Mouse (Mus musculus): ENCODE measurements around the gene Fars2. TPM values are rescaled to one million over a fixed set of nuclear protein-coding genes. Genes with fewer than 3 reads are reported as not detected.

Fars2 gene
- polyA plus RNA-seq (2012; rRNA removed), result 27.1 and 28.4 TPM in 2 replicates

- under 1% methylated on average over 75 of the region's 75 CpGs for WGBS
- Histone ChIP-seq H3K4me1 (ENCODE audit: control insufficient read depth, insufficient read depth, low read length) (no peaks in the 10 kb centered on the region), H3K4me3 (replicated peaks; ENCODE audit: insufficient read depth, low read depth, low read length) (peak within 1 kb of the TSS; percentile 93), H3K27me3 (ENCODE audit: control insufficient read depth, insufficient read depth, low read length) (no peaks in the 10 kb centered on the region), H3K27ac (ENCODE audit: insufficient read depth, low read length) (peak within 1 kb of the TSS; percentile 89)
- 0 out of 2 replicates have a peak, but pooled peaks have one; percentile 50 for TF ChIP-seq POLR2A (IDR thresholded peaks at IDR 0.05; ENCODE audit: borderline replicate concordance, insufficient read depth, low read length)
- TF ChIP-seq CTCF (IDR thresholded peaks at IDR 0.05; ENCODE audit: borderline replicate concordance, insufficient read depth, low read depth, low read length), result no peak
- peak; percentile 95 to 98 for DNase-seq
Observed at GRCm38 (mm10) chr13:36117143-36118014, at the start of gene Fars2, which contains the start of gene Lyrm4. Gene Fars2 (plus strand): TSS chr13:36117412. Gene Lyrm4 (minus strand): TSS chr13:36117526.

- TF ChIP-seq CTCF (IDR thresholded peaks at IDR 0.05; ENCODE audit: borderline replicate concordance, insufficient read depth, low read depth, low read length) (no peak), POLR2A (IDR thresholded peaks at IDR 0.05; ENCODE audit: borderline replicate concordance, insufficient read depth, low read length) (no peak)
- no peak for DNase-seq
- Histone ChIP-seq H3K27ac (ENCODE audit: insufficient read depth, low read length) (no peak overlapping the region), H3K4me1 (ENCODE audit: control insufficient read depth, insufficient read depth, low read length) (no peaks in the 10 kb centered on the region), H3K4me3 (replicated peaks; ENCODE audit: insufficient read depth, low read depth, low read length) (no peak overlapping the region), H3K27me3 (ENCODE audit: control insufficient read depth, insufficient read depth, low read length) (no peaks in the 10 kb centered on the region)
- WGBS, result 91% methylated on average over 3 of the region's 3 CpGs
Observed at GRCm38 (mm10) chr13:36074484-36074883, 42.7 kb upstream of the Fars2 start.

GRCm38 (mm10) chr13:36081591-36081990 lies 35.6 kb upstream of the Fars2 start:
- H3K4me1 ChIP-seq (ENCODE audit: control insufficient read depth, insufficient read depth, low read length), result no peaks in the 10 kb centered on the region
- TF ChIP-seq POLR2A (IDR thresholded peaks at IDR 0.05; ENCODE audit: borderline replicate concordance, insufficient read depth, low read length), result no peak
- TF ChIP-seq CTCF (IDR thresholded peaks at IDR 0.05; ENCODE audit: borderline replicate concordance, insufficient read depth, low read depth, low read length), result no peak
- H3K27me3 ChIP-seq (ENCODE audit: control insufficient read depth, insufficient read depth, low read length), result no peaks in the 10 kb centered on the region
- 93% methylated on average over 3 of the region's 3 CpGs for WGBS
- no peak for DNase-seq
- H3K27ac ChIP-seq (ENCODE audit: insufficient read depth, low read length), result no peak overlapping the region
- H3K4me3 ChIP-seq (replicated peaks; ENCODE audit: insufficient read depth, low read depth, low read length), result no peak overlapping the region

- TF ChIP-seq CTCF (IDR thresholded peaks at IDR 0.05; ENCODE audit: borderline replicate concordance, insufficient read depth, low read depth, low read length) (no peak), POLR2A (IDR thresholded peaks at IDR 0.05; ENCODE audit: borderline replicate concordance, insufficient read depth, low read length) (no peak)
- DNase-seq, result no peak
- Histone ChIP-seq H3K4me1 (ENCODE audit: control insufficient read depth, insufficient read depth, low read length) (no peaks in the 10 kb centered on the region), H3K27me3 (ENCODE audit: control insufficient read depth, insufficient read depth, low read length) (no peaks in the 10 kb centered on the region), H3K27ac (ENCODE audit: insufficient read depth, low read length) (no peak overlapping the region), H3K4me3 (replicated peaks; ENCODE audit: insufficient read depth, low read depth, low read length) (no peak overlapping the region)
- 93% methylated on average over 3 of the region's 3 CpGs for WGBS
Observed at GRCm38 (mm10) chr13:36084701-36085100, 32.5 kb upstream of the Fars2 start.

GRCm38 (mm10) chr13:36085971-36086370 lies 31.2 kb upstream of the Fars2 start:
- Histone ChIP-seq H3K4me3 (replicated peaks; ENCODE audit: insufficient read depth, low read depth, low read length) (no peak overlapping the region), H3K4me1 (ENCODE audit: control insufficient read depth, insufficient read depth, low read length) (no peaks in the 10 kb centered on the region), H3K27me3 (ENCODE audit: control insufficient read depth, insufficient read depth, low read length) (no peaks in the 10 kb centered on the region), H3K27ac (ENCODE audit: insufficient read depth, low read length) (no peak overlapping the region)
- TF ChIP-seq CTCF (IDR thresholded peaks at IDR 0.05; ENCODE audit: borderline replicate concordance, insufficient read depth, low read depth, low read length) (no peak), POLR2A (IDR thresholded peaks at IDR 0.05; ENCODE audit: borderline replicate concordance, insufficient read depth, low read length) (no peak)
- 63% methylated on average over 3 of the region's 3 CpGs for WGBS
- DNase-seq, result no peak

GRCm38 (mm10) chr13:36086608-36087391 lies 30.4 kb upstream of the Fars2 start:
- Histone ChIP-seq H3K4me3 (replicated peaks; ENCODE audit: insufficient read depth, low read depth, low read length) (no peak overlapping the region), H3K4me1 (ENCODE audit: control insufficient read depth, insufficient read depth, low read length) (no peaks in the 10 kb centered on the region), H3K27me3 (ENCODE audit: control insufficient read depth, insufficient read depth, low read length) (no peaks in the 10 kb centered on the region), H3K27ac (ENCODE audit: insufficient read depth, low read length) (no peak overlapping the region)
- 89% methylated on average over 5 of the region's 5 CpGs for WGBS
- TF ChIP-seq CTCF (IDR thresholded peaks at IDR 0.05; ENCODE audit: borderline replicate concordance, insufficient read depth, low read depth, low read length) (no peak), POLR2A (IDR thresholded peaks at IDR 0.05; ENCODE audit: borderline replicate concordance, insufficient read depth, low read length) (no peak)
- DNase-seq, result no peak

GRCm38 (mm10) chr13:36087427-36087826 lies 29.8 kb upstream of the Fars2 start:
- no peak for DNase-seq
- no peaks in the 10 kb centered on the region for H3K27me3 ChIP-seq (ENCODE audit: control insufficient read depth, insufficient read depth, low read length)
- H3K27ac ChIP-seq (ENCODE audit: insufficient read depth, low read length), result no peak overlapping the region
- H3K4me1 ChIP-seq (ENCODE audit: control insufficient read depth, insufficient read depth, low read length), result no peaks in the 10 kb centered on the region
- no peak overlapping the region for H3K4me3 ChIP-seq (replicated peaks; ENCODE audit: insufficient read depth, low read depth, low read length)
- TF ChIP-seq POLR2A (IDR thresholded peaks at IDR 0.05; ENCODE audit: borderline replicate concordance, insufficient read depth, low read length) (no peak), CTCF (IDR thresholded peaks at IDR 0.05; ENCODE audit: borderline replicate concordance, insufficient read depth, low read depth, low read length) (no peak)
- WGBS, result 94% methylated on average over 2 of the region's 2 CpGs
